Mouse (Mus musculus) hindbrain, embryonic 16.5 days (tissue): ENCODE measurements around the gene Ypel2. TPM values are rescaled to one million over a fixed set of nuclear protein-coding genes. Genes with fewer than 3 reads are reported as not detected.

Experiments
- ATAC-seq: fragments of 200-750 bp; cut with Nextera tagmentation; 2 replicates; pipeline ENCODE4 v1.8.0; 2017; ENCODE audit warnings: moderate TSS enrichment, moderate library complexity
- H3K27ac ChIP-seq: fragments of 300-500 bp; sonication (generic); 2 replicates; pipeline ENCODE4 v1.5.1; 2014; ENCODE audit warnings: low read depth, mild to moderate bottlenecking, control low read depth, low read length, moderate library complexity
- H3K27me3 ChIP-seq: fragments of 300-500 bp; sonication (generic); replicated peaks from 2 replicates; pipeline ENCODE4 v1.6.1; 2014; ENCODE audit warnings: low read length; ENCODE audit not compliant: control insufficient read depth, insufficient read depth
- H3K36me3 ChIP-seq: fragments of 300-500 bp; sonication (generic); 2 replicates; pipeline ENCODE4 v1.6.1; 2014; ENCODE audit warnings: mild to moderate bottlenecking, low read length, moderate library complexity, mixed read lengths; ENCODE audit not compliant: control insufficient read depth, insufficient read depth
- H3K4me1 ChIP-seq: fragments of 300-500 bp; sonication (generic); 2 replicates; pipeline ENCODE4 v1.6.1; 2014; ENCODE audit warnings: low read depth, low read length; ENCODE audit not compliant: control insufficient read depth, insufficient read depth
- H3K4me2 ChIP-seq: fragments of 300-500 bp; sonication (generic); 2 replicates; pipeline ENCODE4 v1.6.1; 2014; ENCODE audit warnings: mild to moderate bottlenecking, low read length, control low read depth, moderate library complexity
- H3K4me3 ChIP-seq: fragments of 300-500 bp; sonication (generic); 2 replicates; pipeline ENCODE4 v1.5.1; 2014; ENCODE audit warnings: mild to moderate bottlenecking, low read length, control low read depth, moderate library complexity
- H3K9ac ChIP-seq: fragments of 300-500 bp; sonication (generic); 2 replicates; pipeline ENCODE4 v1.6.1; 2014; ENCODE audit warnings: low read depth, mild to moderate bottlenecking, control low read depth, low read length, moderate library complexity
- H3K9me3 ChIP-seq: fragments of 300-500 bp; sonication (generic); 2 replicates; pipeline ENCODE4 v1.6.1; 2014; ENCODE audit warnings: mild to moderate bottlenecking, low read length, moderate library complexity; ENCODE audit not compliant: control insufficient read depth
- WGBS: fragments of 180-500 bp; shearing (Covaris S2); extraction: QIAGEN DNeasy Blood & Tissue Kit; methylation state at CpG from one replicate; pipeline ENCODE4 v1.1.7; 2014; 5-methylcytosine and 5-hydroxymethylcytosine counted together
- polyA plus RNA-seq: library from polyadenylated mRNA; unstranded; fragments of >200 nt; fragmentation: Nextera tagmentation; extraction: Ambion mirVana; gene quantifications from 2 replicates; pipeline ENCODE4 v1.2.1, GENCODE M21; 2015

Gene Ypel2
- polyA plus RNA-seq, 1 experiment from 2014 or later = 4.0 TPM

GRCm38 (mm10) chr11:86960331-86960730 is 33.2 kb downstream of the Ypel2 start:
- no peak overlapping the region for H3K9ac ChIP-seq
- no peaks in the 10 kb centered on the region for H3K36me3 ChIP-seq
- no peak overlapping the region for H3K4me3 ChIP-seq
- no peak overlapping the region for H3K4me2 ChIP-seq
- no peak for ATAC-seq
- H3K4me1 ChIP-seq = peaks cover 15% of the 10 kb centered on the region
- 49% methylated on average over 2 of the region's 2 CpGs for WGBS
- no peaks in the 10 kb centered on the region for H3K9me3 ChIP-seq
- no peaks in the 10 kb centered on the region for H3K27me3 ChIP-seq
- no peak overlapping the region for H3K27ac ChIP-seq

- H3K9ac ChIP-seq = no peak overlapping the region
- ATAC-seq = no peak
- H3K4me2 ChIP-seq = no peak overlapping the region
- peak overlapping the region; percentile 13; the same call in 1 of the 2 replicates for H3K27ac ChIP-seq
- no peaks in the 10 kb centered on the region for H3K9me3 ChIP-seq
- no peak overlapping the region for H3K4me3 ChIP-seq
- H3K36me3 ChIP-seq = no peaks in the 10 kb centered on the region
- H3K27me3 ChIP-seq = no peaks in the 10 kb centered on the region
- WGBS = 58% methylated on average over 12 of the region's 12 CpGs
- H3K4me1 ChIP-seq = peaks cover 15% of the 10 kb centered on the region
Observed at GRCm38 (mm10) chr11:86958721-86959675, 34.5 kb downstream of the Ypel2 start.

GRCm38 (mm10) chr11:86958182-86958581 is 35.3 kb downstream of the Ypel2 start:
- ATAC-seq = no peak
- no peak overlapping the region for H3K9ac ChIP-seq
- no peak overlapping the region for H3K4me2 ChIP-seq
- H3K9me3 ChIP-seq = no peaks in the 10 kb centered on the region
- no peaks in the 10 kb centered on the region for H3K27me3 ChIP-seq
- no peak overlapping the region for H3K4me3 ChIP-seq
- H3K27ac ChIP-seq = no peak overlapping the region
- 49% methylated on average over 6 of the region's 6 CpGs for WGBS
- H3K36me3 ChIP-seq = no peaks in the 10 kb centered on the region
- peaks cover 15% of the 10 kb centered on the region for H3K4me1 ChIP-seq

GRCm38 (mm10) chr11:86956363-86956762 is 37.1 kb downstream of the Ypel2 start:
- no peak for ATAC-seq
- Histone ChIP-seq H3K36me3 (no peaks in the 10 kb centered on the region), H3K27me3 (no peaks in the 10 kb centered on the region), H3K4me1 (peaks cover 8% of the 10 kb centered on the region), H3K9ac (no peak overlapping the region), H3K4me3 (no peak overlapping the region), H3K9me3 (no peaks in the 10 kb centered on the region), H3K27ac (no peak overlapping the region), H3K4me2 (no peak overlapping the region)
- 89% methylated on average over 2 of the region's 2 CpGs for WGBS

GRCm38 (mm10) chr11:86954616-86955270 is 38.8 kb downstream of the Ypel2 start:
- H3K27ac ChIP-seq = no peak overlapping the region
- 71% methylated on average over 15 of the region's 15 CpGs for WGBS

GRCm38 (mm10) chr11:86953096-86953495 is 40.4 kb downstream of the Ypel2 start:
- ATAC-seq = no peak
- WGBS = 76% methylated on average over 8 of the region's 8 CpGs
- no peaks in the 10 kb centered on the region; the same call in none of the 2 replicates for H3K4me1 ChIP-seq
- H3K9ac ChIP-seq = no peak overlapping the region
- H3K4me2 ChIP-seq = no peak overlapping the region
- no peak overlapping the region for H3K4me3 ChIP-seq
- no peak overlapping the region for H3K27ac ChIP-seq
- no peaks in the 10 kb centered on the region for H3K27me3 ChIP-seq
- no peaks in the 10 kb centered on the region for H3K36me3 ChIP-seq
- no peaks in the 10 kb centered on the region for H3K9me3 ChIP-seq

More at GRCm38 (mm10) chr11:86954616-86955270, 38.8 kb downstream of the Ypel2 start:
- no peaks in the 10 kb centered on the region for H3K9me3 ChIP-seq
- ATAC-seq = no peak
- H3K4me1 ChIP-seq = peaks cover 5% of the 10 kb centered on the region
- no peak overlapping the region for H3K4me2 ChIP-seq
- no peaks in the 10 kb centered on the region for H3K36me3 ChIP-seq
- no peak overlapping the region for H3K9ac ChIP-seq
- H3K27me3 ChIP-seq = no peaks in the 10 kb centered on the region
- H3K4me3 ChIP-seq = no peak overlapping the region

GRCm38 (mm10) chr11:86952659-86953058 is 40.8 kb downstream of the Ypel2 start:
- WGBS = 100% methylated on average over 2 of the region's 2 CpGs
- Histone ChIP-seq H3K9me3 (no peaks in the 10 kb centered on the region), H3K9ac (no peak overlapping the region), H3K36me3 (no peaks in the 10 kb centered on the region), H3K4me3 (no peak overlapping the region), H3K27me3 (no peaks in the 10 kb centered on the region), H3K4me1 (no peaks in the 10 kb centered on the region; the same call in none of the 2 replicates), H3K27ac (no peak overlapping the region), H3K4me2 (no peak overlapping the region)
- no peak for ATAC-seq

GRCm38 (mm10) chr11:86951672-86952071 is 41.8 kb downstream of the Ypel2 start:
- Histone ChIP-seq H3K36me3 (no peaks in the 10 kb centered on the region), H3K4me3 (no peak overlapping the region), H3K27me3 (no peaks in the 10 kb centered on the region), H3K9me3 (no peaks in the 10 kb centered on the region), H3K9ac (no peak overlapping the region), H3K4me2 (no peak overlapping the region), H3K27ac (no peak overlapping the region), H3K4me1 (peaks cover 5% of the 10 kb centered on the region)
- 78% methylated on average over 8 of the region's 8 CpGs for WGBS
- no peak for ATAC-seq

GRCm38 (mm10) chr11:86950491-86950890 is 43.0 kb downstream of the Ypel2 start:
- peaks cover 10% of the 10 kb centered on the region for H3K4me1 ChIP-seq
- H3K36me3 ChIP-seq = no peaks in the 10 kb centered on the region
- no peak overlapping the region for H3K9ac ChIP-seq
- ATAC-seq = no peak
- WGBS = 70% methylated on average over 3 of the region's 3 CpGs
- H3K27ac ChIP-seq = no peak overlapping the region
- H3K9me3 ChIP-seq = no peaks in the 10 kb centered on the region
- H3K4me2 ChIP-seq = no peak overlapping the region
- no peak overlapping the region for H3K4me3 ChIP-seq
- H3K27me3 ChIP-seq = no peaks in the 10 kb centered on the region
